In the genomic region with DNA sequence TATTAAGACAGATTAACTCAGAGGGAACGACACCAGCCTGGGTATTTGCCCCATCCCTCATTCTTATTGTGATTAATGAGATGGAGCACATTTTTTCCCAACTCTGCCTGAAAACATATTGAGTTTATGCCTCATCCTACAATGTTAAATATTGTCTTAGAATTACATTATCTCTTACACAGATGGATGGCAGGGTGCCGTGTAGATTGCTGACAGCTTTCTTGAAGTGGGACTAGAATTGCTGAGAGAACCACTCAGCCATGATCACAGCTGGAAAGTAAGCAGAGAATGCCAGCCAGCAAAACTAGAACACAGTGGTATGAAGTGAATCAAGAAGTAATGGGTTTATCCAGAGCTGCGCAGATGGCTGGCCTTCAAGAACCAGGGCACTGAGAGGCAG, we compare ENCODE assay signal across 12 mouse cellular contexts.
DNase-seq lines count a peak whose midpoint lies in the region.
"Had no signal": no experiment of that assay in that cellular context is flagged by ENCODE, and none has a peak within 500 bp of the region (broad histone marks: within the 10 kb centered on the region; RNA-seq: fewer than 3 reads in every experiment).

No protein-coding gene starts in this region.

- peak; percentile 44 for DNase-seq in heart, adult 11 months
- DNase-seq in heart, adult 9 months (ENCODE audit: low spot score in 2 of 2), result no peak
- peak; percentile 45 to 60 for DNase-seq in right cerebral cortex, postnatal 10 days (ENCODE audit: low spot score in 2 of 2)
- DNase-seq in right cerebral cortex, postnatal 25 days, result no peak
- peak; percentile 19 to 49 for DNase-seq in layer of hippocampus, adult 18-20 months (ENCODE audit: low spot score in 2 of 2)
- peak; percentile 18 to 29 for DNase-seq in layer of hippocampus, postnatal 10 days (ENCODE audit: low spot score in 2 of 2)
- no peak for DNase-seq in cerebellum, adult 9-10 months
- DNase-seq: adrenal gland, postnatal 14 days; cerebellum, adult 18-20 months; cerebellum, postnatal 10 days; gastrocnemius, postnatal 36 days; heart, adult 18-20 months had no signal

Comparison
In these comparisons a context has a peak if more than half of its experiments do, and no peak if none do; other contexts are left out.
1. DNase-seq: peak in heart, adult 11 months (single experiment), right cerebral cortex, postnatal 10 days (2 of 2), layer of hippocampus, adult 18-20 months (2 of 2) and layer of hippocampus, postnatal 10 days (2 of 2); none in heart, adult 9 months (0 of 2), right cerebral cortex, postnatal 25 days (single experiment) and cerebellum, adult 9-10 months (single experiment).